Mouse (Mus musculus) bone marrow, adult 2 months (tissue): ENCODE data around the gene Arfgap2. TPM values are rescaled to one million over a fixed set of nuclear protein-coding genes. Genes with fewer than 3 reads are reported as not detected.

Experiments used
- H3K27ac ChIP-seq: fragments of 200-500 bp; 2 replicates; pipeline ENCODE4 v1.5.1; 2012; ENCODE audit warnings: low read depth, mild to moderate bottlenecking, control low read depth, inconsistent platforms, low read length; ENCODE audit not compliant: control insufficient read depth, poor library complexity, insufficient read depth
- H3K4me1 ChIP-seq: fragments of 200-500 bp; 2 replicates; pipeline ENCODE4 v1.6.1; 2011; ENCODE audit warnings: low read length; ENCODE audit not compliant: control insufficient read depth, insufficient read depth
- H3K4me3 ChIP-seq: fragments of 200-500 bp; replicated peaks from 2 replicates; pipeline ENCODE3; 2011; ENCODE audit warnings: mild to moderate bottlenecking, low read depth, low read length, control low read depth; ENCODE audit not compliant: control insufficient read depth
- CTCF ChIP-seq: fragments of 200-500 bp; IDR thresholded peaks from 2 replicates; pipeline ENCODE4 v1.5.1; 2011; ENCODE audit warnings: low read length, control low read depth; ENCODE audit not compliant: control insufficient read depth, insufficient read depth
- POLR2A ChIP-seq: fragments of 200-500 bp; IDR thresholded peaks from 2 replicates; pipeline ENCODE4 v1.6.1; 2011; ENCODE audit warnings: low read depth, mild to moderate bottlenecking, control low read depth, low read length, borderline replicate concordance; ENCODE audit not compliant: control insufficient read depth
- WGBS: fragments of 180-500 bp; shearing (Covaris S2); methylation state at CpG from one replicate; pipeline ENCODE4 v1.1.7; 2018; 5-methylcytosine and 5-hydroxymethylcytosine counted together
- polyA plus RNA-seq: library from polyadenylated mRNA; stranded (reverse); fragments of >200 nt; gene quantifications from 2 replicates; pipeline ENCODE4 v1.2.4, GENCODE M21; 2011; ENCODE audit warnings: low replicate concordance; ENCODE audit not compliant: missing spikeins, insufficient read depth, insufficient read length

Gene Arfgap2
- polyA plus RNA-seq, 1 experiment: 47.4 TPM

GRCm38 (mm10) chr2:91324346-91324745, 59.6 kb downstream of the Arfgap2 start:
- WGBS: 67% methylated on average over 1 of the region's 1 CpGs
- Histone ChIP-seq H3K4me3 (no peak overlapping the region), H3K27ac (no peak overlapping the region), H3K4me1 (peaks cover 4% of the 10 kb centered on the region)
- TF ChIP-seq POLR2A (no peak), CTCF (no peak)

GRCm38 (mm10) chr2:91324761-91325421, 60.1 kb downstream of the Arfgap2 start:
- 88% methylated on average over 15 of the region's 15 CpGs for WGBS
- H3K27ac ChIP-seq: no peak overlapping the region

More at GRCm38 (mm10) chr2:91324761-91325421, 60.1 kb downstream of the Arfgap2 start:
- H3K4me1 ChIP-seq: peaks cover 4% of the 10 kb centered on the region
- no peak overlapping the region for H3K4me3 ChIP-seq
- TF ChIP-seq CTCF (no peak), POLR2A (no peak)

Other genes starting within 250 kb of the Arfgap2 start
- 2.1 and 2.4 TPM in 2 replicates for gene Rapsn, start 229.4 kb upstream of the Arfgap2 start, polyA plus RNA-seq
- gene Psmc3, start 211.0 kb upstream of the Arfgap2 start, polyA plus RNA-seq: 264 and 333 TPM in 2 replicates
- gene Slc39a13, start 194.6 kb upstream of the Arfgap2 start, polyA plus RNA-seq: 6.8 and 15.6 TPM in 2 replicates
- 28.0 and 65.7 TPM in 2 replicates for gene Spi1, start 182.6 kb upstream of the Arfgap2 start, polyA plus RNA-seq
- gene Mybpc3, start 146.8 kb upstream of the Arfgap2 start, polyA plus RNA-seq: 0.54 and 1.1 TPM in 2 replicates
- gene Madd, start 81.1 kb upstream of the Arfgap2 start, polyA plus RNA-seq: 20.5 and 44.4 TPM in 2 replicates
- gene Nr1h3, start 62.1 kb upstream of the Arfgap2 start, polyA plus RNA-seq: 11.0 and 14.0 TPM in 2 replicates
- gene Acp2, start 62.1 kb upstream of the Arfgap2 start, polyA plus RNA-seq: 5.8 and 11.9 TPM in 2 replicates
- 14.4 and 32.4 TPM in 2 replicates for gene Ddb2, start 28.0 kb upstream of the Arfgap2 start, polyA plus RNA-seq
- 2.6 and 6.7 TPM in 2 replicates for gene Pacsin3, start 9.0 kb upstream of the Arfgap2 start, polyA plus RNA-seq
- 3.8 and 7.8 TPM in 2 replicates for gene 1110051M20Rik, start 179.7 kb downstream of the Arfgap2 start, polyA plus RNA-seq
- 3.3 and 4.5 TPM in 2 replicates for gene Lrp4, start 192.5 kb downstream of the Arfgap2 start, polyA plus RNA-seq